Mouse (Mus musculus) E14TG2a.4 (cell line): Measurements from ENCODE around the gene Gm42669.

Source experiments
- CTCF ChIP-seq: conservative IDR thresholded peaks from 2 replicates; pipeline ENCODE4 v1.5.1; 2014; ENCODE audit warnings: low read length
- NANOG ChIP-seq: IDR thresholded peaks from 2 replicates; pipeline ENCODE4 v1.6.1; 2014; ENCODE audit warnings: borderline replicate concordance, low read length, mixed read lengths
- POU5F1 ChIP-seq: IDR thresholded peaks from 2 replicates; pipeline ENCODE4 v1.6.1; 2014; ENCODE audit warnings: low read length, borderline replicate concordance

- no peak for TF ChIP-seq NANOG
- TF ChIP-seq CTCF, result no peak
- no peak for TF ChIP-seq POU5F1
These were observed 16.9 kb downstream of the Gm42669 start for GRCm38 (mm10) chr5:107524281-107524680.
